Mouse (Mus musculus) right cerebral cortex, postnatal 10 days (tissue): ENCODE measurements at regions not wholly inside any gene's neighbourhood (a gene's known extent, or its start where the extent isn't known, plus 50 kb on each side); places are given as distances from the start of the nearest gene placed in this dataset.

ENCODE experiments used
- DNase-seq, 2 experiments: peaks; one replicate each; pipeline ENCODE4 v3.0.0; 2021; ENCODE audit warnings: low spot score in 2 of 2

DNA sequence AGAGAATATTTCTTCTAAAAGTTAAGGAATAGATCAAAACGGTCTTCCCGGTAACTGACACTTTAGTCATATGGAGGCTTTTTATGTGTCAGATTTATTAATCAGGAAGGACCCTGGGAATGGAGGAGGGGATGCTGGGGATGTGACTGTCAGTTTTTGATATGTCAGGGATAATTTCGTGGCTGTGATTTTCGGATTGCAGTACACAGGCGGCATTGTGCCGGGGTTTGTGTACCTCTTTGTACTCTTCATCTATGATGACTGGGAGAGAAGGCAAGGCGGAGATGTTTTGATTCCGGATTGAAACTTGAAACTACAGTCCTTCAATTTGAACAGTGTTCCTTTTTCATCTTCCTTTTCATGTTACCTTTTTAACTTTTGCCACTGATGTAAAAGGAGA lies 344.2 kb downstream of the Mdfic start:
- no peak for DNase-seq

- no peak for DNase-seq
These were observed 344.7 kb downstream of the Mdfic start for GRCm38 (mm10) chr6:16065121-16065520.

- no peak for DNase-seq
These were observed 355.8 kb downstream of the Mdfic start for GRCm38 (mm10) chr6:16076266-16076665.

DNA sequence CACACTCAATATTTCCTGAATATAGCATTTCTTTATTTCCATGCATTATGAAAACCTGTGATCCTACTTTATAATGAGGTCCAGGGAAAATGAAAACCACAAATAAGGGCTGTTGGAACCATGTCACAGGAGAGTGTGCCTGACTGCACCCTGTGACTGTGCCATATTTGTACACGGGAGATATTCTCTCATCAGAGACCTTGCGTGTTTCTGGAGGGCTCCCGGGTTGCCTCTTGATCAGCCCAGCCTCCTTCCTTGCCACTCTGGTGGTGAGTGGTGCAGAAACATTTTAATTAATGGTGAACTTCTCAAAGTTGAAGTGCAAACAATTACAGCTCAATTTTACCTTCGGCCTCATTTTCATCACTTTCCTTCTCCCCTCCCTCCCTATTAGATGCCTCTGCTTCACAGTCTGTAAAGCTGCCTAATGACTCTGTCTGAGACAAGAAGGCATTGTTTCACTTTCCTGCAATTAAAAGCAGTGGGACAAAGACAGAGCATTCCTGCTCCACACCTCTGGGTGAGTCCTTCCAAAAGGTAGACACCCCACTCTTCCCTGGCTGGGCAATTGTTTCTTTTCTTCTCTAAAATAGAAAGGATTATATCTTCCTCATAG lies 356.8 kb downstream of the Mdfic start:
- no peak for DNase-seq

- DNase-seq = no peak
These were observed 357.5 kb downstream of the Mdfic start for GRCm38 (mm10) chr6:16077917-16078316.

DNA sequence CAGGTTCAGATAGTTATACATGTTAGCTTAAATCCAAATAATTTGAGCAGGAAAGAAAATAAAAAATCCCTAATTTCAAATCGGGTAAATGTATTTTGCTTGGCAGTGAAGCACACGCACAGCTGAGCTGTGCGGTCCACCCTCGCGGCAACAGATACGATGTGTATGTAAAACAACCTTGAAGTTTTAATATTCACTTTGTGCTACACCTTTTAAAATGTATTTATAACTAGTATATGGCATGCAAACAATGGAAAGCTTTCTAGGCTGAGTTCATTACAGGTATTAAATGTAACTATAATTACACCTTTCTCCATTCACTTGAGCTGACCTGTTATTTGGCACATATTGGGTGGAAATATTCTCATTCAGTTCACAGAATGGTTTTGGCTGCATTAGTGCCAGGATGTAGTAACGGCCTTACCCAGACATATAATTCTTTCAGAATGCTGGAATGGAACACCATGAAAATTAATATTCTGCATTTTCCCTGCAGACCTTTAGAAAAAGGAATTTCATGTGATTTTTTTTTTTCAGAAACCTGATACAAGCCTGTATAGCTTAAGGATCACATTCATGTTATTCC lies 366.6 kb downstream of the Mdfic start:
- no peak for DNase-seq

GRCm38 (mm10) chr6:16098761-16099160 lies 378.3 kb downstream of the Mdfic start:
- no peak for DNase-seq

DNA sequence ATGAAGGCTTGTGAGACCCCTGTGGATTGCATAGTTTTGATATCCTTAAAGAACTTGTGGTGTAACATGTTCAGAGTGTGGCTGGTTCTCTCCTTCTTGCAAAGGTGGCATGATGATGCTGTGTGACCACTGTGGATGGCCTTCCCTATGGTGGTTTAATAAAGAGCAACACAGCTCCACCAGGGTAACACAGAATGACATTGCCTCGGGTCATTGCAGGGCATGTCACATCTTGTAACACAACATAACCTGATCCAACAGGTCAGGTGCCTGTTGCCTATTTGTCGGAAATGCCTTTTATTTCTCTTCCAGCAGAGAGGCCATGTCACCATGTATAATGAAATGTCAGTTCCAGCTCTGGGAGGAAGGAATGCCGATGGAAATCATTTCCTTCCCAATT lies 420.5 kb downstream of the Mdfic start:
- no peak for DNase-seq

DNA sequence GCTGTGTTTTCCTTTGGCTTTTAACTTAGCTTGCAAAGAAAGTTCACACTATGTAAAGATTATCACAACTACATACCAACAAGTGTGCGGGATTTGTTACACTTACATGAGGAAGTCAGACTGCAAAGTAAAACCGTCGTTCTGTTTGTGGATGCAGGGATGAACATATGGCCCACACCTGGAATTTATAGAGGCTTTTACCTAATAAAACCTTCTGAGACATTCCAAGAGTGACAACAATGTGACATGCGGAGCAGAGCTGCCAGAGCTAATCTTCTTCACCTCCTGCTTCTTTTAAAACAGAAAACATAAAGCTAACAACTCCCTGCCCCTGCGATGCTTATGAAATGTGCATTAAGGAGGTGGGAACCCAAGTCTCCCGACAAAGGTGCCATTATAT lies 424.1 kb downstream of the Mdfic start:
- no peak for DNase-seq

DNA sequence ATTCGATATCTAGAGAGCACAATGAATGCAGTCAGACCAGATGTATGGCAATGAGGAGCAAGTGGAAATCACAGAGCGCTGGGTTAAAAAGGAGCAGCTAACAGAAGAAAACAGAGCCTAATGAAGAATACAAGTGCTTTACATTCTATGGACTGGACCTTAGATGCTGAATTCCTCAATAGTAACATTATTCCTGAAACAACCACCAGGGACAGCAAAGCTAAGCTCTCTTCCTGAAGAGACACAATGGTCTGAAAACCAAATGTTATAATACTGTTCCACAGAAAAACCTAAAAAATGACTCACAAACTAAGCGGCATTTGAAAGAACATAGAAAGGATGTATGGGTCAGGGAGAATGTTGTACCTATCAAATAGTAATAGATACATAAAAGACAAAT lies 430.1 kb downstream of the Mdfic start:
- DNase-seq = no peak

- no peak for DNase-seq
These were observed 431.0 kb downstream of the Mdfic start for GRCm38 (mm10) chr6:16151478-16151877.

GRCm38 (mm10) chr6:16152691-16153090 lies 432.2 kb downstream of the Mdfic start:
- no peak for DNase-seq

DNA sequence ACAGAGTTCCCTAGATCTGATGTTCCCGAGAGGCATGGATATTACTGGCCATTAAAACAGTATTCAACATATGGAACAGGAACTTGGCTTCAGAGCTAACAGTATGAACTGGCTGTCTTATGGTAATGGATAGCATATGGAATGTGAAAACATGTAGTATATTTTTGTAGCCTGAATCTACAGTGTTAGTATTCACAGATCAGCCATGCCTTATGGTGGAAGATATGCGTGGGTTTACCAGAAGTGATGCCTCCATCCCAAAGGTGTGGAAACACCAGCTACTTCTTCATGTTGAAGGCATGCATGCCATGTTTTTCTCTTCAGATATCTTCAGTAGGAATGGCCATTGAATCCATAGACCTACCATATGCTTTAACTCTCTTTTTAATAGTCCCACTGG lies 444.6 kb downstream of the Mdfic start:
- DNase-seq = no peak

DNA sequence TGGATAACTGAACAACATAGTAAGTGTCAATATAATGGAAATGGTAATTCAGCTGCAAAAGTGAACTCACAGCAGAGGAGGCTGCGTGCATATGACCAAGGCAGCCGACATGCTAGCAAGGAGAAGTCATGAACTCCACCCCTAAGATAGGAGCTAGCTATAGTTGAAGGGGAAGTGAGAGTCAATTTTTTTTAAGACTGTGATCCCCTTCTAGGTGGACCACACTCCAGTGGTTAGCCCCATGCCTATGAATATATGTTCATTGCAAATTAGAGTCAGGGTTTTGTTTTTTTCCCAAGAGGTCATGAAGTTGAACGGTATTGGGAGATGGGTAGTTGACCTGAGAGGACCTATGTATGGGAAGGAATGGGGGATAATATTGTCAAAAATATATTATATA lies 451.4 kb downstream of the Mdfic start:
- no peak for DNase-seq

- no peak for DNase-seq
These were observed 456.9 kb downstream of the Mdfic start for GRCm38 (mm10) chr6:16177313-16177712.

DNA sequence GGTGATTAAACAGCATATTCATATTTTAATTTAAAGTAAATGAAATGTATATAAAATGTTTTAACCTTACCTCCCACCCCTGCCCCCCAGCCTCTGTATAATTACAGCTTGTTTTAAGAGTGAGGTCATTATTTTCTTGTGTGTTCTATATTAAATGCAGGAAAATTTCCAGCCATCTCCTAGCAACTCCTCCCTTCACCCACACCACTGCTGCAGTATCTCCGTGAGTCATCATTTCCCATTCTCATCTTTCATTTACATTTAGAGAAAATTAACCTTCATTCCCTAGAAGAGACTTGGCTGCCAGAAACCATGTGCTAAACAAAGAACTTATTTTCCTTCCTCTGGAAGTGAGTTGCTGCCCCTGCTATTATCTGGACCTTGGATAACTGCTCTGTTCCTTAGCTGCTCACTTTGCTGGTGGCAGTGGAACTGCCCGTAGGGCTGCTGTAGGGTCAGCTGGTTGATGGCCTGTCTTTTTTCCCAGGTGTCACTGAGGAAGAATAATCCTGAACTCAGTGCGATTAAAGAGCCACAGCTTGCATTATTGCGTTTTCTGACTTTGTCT lies 467.6 kb downstream of the Mdfic start:
- peak; percentile 27 to 46 for DNase-seq

GRCm38 (mm10) chr6:16212975-16213374 lies 492.5 kb downstream of the Mdfic start:
- no peak for DNase-seq

GRCm38 (mm10) chr6:16213635-16214034 lies 493.2 kb downstream of the Mdfic start:
- no peak for DNase-seq

GRCm38 (mm10) chr6:16221002-16221627 lies 500.7 kb downstream of the Mdfic start:
- peak; percentile 27 to 28 for DNase-seq
